Mouse (Mus musculus): ENCODE results near the gene Snrpa. TPM values are rescaled to one million over a fixed set of nuclear protein-coding genes. Genes with fewer than 3 reads are reported as not detected.

Gene Snrpa
- polyA plus RNA-seq, 1 experiment: 176 TPM

GRCm38 (mm10) chr7:27230781-27231180, 34.7 kb upstream of the Snrpa start:
- Histone ChIP-seq H3K4me3 (ENCODE audit: insufficient read depth, low read length) (no peak overlapping the region), H3K4me1 (ENCODE audit: control insufficient read depth, insufficient read depth, low read length) (peaks cover 3% of the 10 kb centered on the region), H3K27ac (ENCODE audit: insufficient read depth, low read length) (no peak overlapping the region)
- no peak for TF ChIP-seq POLR2A (IDR thresholded peaks at IDR 0.05; ENCODE audit: extremely low read depth, insufficient read depth, low read length)

GRCm38 (mm10) chr7:27228865-27229264, 32.8 kb upstream of the Snrpa start:
- H3K27ac ChIP-seq (ENCODE audit: insufficient read depth, low read length): peak overlapping the region; percentile 55

GRCm38 (mm10) chr7:27228281-27228821, 32.3 kb upstream of the Snrpa start, which contains the start of gene Itpkc:
TSS of gene Itpkc (minus strand) at chr7:27228661.
- Histone ChIP-seq H3K4me1 (ENCODE audit: control insufficient read depth, insufficient read depth, low read length) (peaks cover 9% of the 10 kb centered on the region), H3K27ac (ENCODE audit: insufficient read depth, low read length) (peak within 1 kb of the TSS; percentile 63)
- TF ChIP-seq POLR2A (IDR thresholded peaks at IDR 0.05; ENCODE audit: extremely low read depth, insufficient read depth, low read length): peak; percentile 93
- TF ChIP-seq CTCF (IDR thresholded peaks at IDR 0.05; ENCODE audit: extremely low read depth, insufficient read depth, low read length): no peak

More at GRCm38 (mm10) chr7:27228865-27229264, 32.8 kb upstream of the Snrpa start:
- Histone ChIP-seq H3K4me1 (ENCODE audit: control insufficient read depth, insufficient read depth, low read length) (peaks cover 11% of the 10 kb centered on the region), H3K4me3 (ENCODE audit: insufficient read depth, low read length) (peak overlapping the region; percentile 41)
- TF ChIP-seq CTCF (IDR thresholded peaks at IDR 0.05; ENCODE audit: extremely low read depth, insufficient read depth, low read length) (no peak), POLR2A (IDR thresholded peaks at IDR 0.05; ENCODE audit: extremely low read depth, insufficient read depth, low read length) (no peak)

GRCm38 (mm10) chr7:27227676-27228075, 31.6 kb upstream of the Snrpa start:
- Histone ChIP-seq H3K4me3 (ENCODE audit: insufficient read depth, low read length) (peak overlapping the region; percentile 41), H3K4me1 (ENCODE audit: control insufficient read depth, insufficient read depth, low read length) (peaks cover 9% of the 10 kb centered on the region), H3K27ac (ENCODE audit: insufficient read depth, low read length) (peak overlapping the region; percentile 63; the same call in 1 of the 2 replicates)
- TF ChIP-seq CTCF (IDR thresholded peaks at IDR 0.05; ENCODE audit: extremely low read depth, insufficient read depth, low read length) (no peak), POLR2A (IDR thresholded peaks at IDR 0.05; ENCODE audit: extremely low read depth, insufficient read depth, low read length) (no peak)

More at GRCm38 (mm10) chr7:27228281-27228821, 32.3 kb upstream of the Snrpa start, which contains the start of gene Itpkc:
- peak within 1 kb of the TSS; percentile 41 for H3K4me3 ChIP-seq (ENCODE audit: insufficient read depth, low read length)

- Histone ChIP-seq H3K4me3 (ENCODE audit: insufficient read depth, low read length) (peak overlapping the region; percentile 41), H3K4me1 (ENCODE audit: control insufficient read depth, insufficient read depth, low read length) (peaks cover 9% of the 10 kb centered on the region), H3K27ac (ENCODE audit: insufficient read depth, low read length) (no peak overlapping the region)
- no peak for TF ChIP-seq POLR2A (IDR thresholded peaks at IDR 0.05; ENCODE audit: extremely low read depth, insufficient read depth, low read length)
These were observed 31.2 kb upstream of the Snrpa start for GRCm38 (mm10) chr7:27227276-27227675.

GRCm38 (mm10) chr7:27224877-27225575, 29.0 kb upstream of the Snrpa start:
- peaks cover 9% of the 10 kb centered on the region for H3K4me1 ChIP-seq (ENCODE audit: control insufficient read depth, insufficient read depth, low read length)
- TF ChIP-seq POLR2A (IDR thresholded peaks at IDR 0.05; ENCODE audit: extremely low read depth, insufficient read depth, low read length) (no peak), CTCF (IDR thresholded peaks at IDR 0.05; ENCODE audit: extremely low read depth, insufficient read depth, low read length) (no peak)
- no peak overlapping the region for H3K27ac ChIP-seq (ENCODE audit: insufficient read depth, low read length)
- peak overlapping the region; percentile 27 for H3K4me3 ChIP-seq (ENCODE audit: insufficient read depth, low read length)

- H3K4me1 ChIP-seq (ENCODE audit: control insufficient read depth, insufficient read depth, low read length): peaks cover 9% of the 10 kb centered on the region
- H3K4me3 ChIP-seq (ENCODE audit: insufficient read depth, low read length): no peak overlapping the region
- TF ChIP-seq CTCF (IDR thresholded peaks at IDR 0.05; ENCODE audit: extremely low read depth, insufficient read depth, low read length) (no peak), POLR2A (IDR thresholded peaks at IDR 0.05; ENCODE audit: extremely low read depth, insufficient read depth, low read length) (no peak)
- H3K27ac ChIP-seq (ENCODE audit: insufficient read depth, low read length): no peak overlapping the region
These were observed 26.5 kb upstream of the Snrpa start for GRCm38 (mm10) chr7:27222538-27222937.

- no peak for TF ChIP-seq POLR2A (IDR thresholded peaks at IDR 0.05; ENCODE audit: extremely low read depth, insufficient read depth, low read length)
- H3K4me1 ChIP-seq (ENCODE audit: control insufficient read depth, insufficient read depth, low read length): peaks cover 9% of the 10 kb centered on the region
- H3K4me3 ChIP-seq (ENCODE audit: insufficient read depth, low read length): no peak overlapping the region
- H3K27ac ChIP-seq (ENCODE audit: insufficient read depth, low read length): no peak overlapping the region
These were observed 25.9 kb upstream of the Snrpa start for GRCm38 (mm10) chr7:27221939-27222338.

- H3K27ac ChIP-seq (ENCODE audit: insufficient read depth, low read length): no peak overlapping the region
- no peak for TF ChIP-seq POLR2A (IDR thresholded peaks at IDR 0.05; ENCODE audit: extremely low read depth, insufficient read depth, low read length)
- peaks cover 6% of the 10 kb centered on the region for H3K4me1 ChIP-seq (ENCODE audit: control insufficient read depth, insufficient read depth, low read length)
- no peak overlapping the region for H3K4me3 ChIP-seq (ENCODE audit: insufficient read depth, low read length)
These were observed 23.9 kb upstream of the Snrpa start for GRCm38 (mm10) chr7:27219937-27220336.

GRCm38 (mm10) chr7:27218586-27218985, 22.5 kb upstream of the Snrpa start:
- TF ChIP-seq POLR2A (IDR thresholded peaks at IDR 0.05; ENCODE audit: extremely low read depth, insufficient read depth, low read length): no peak
- TF ChIP-seq CTCF (IDR thresholded peaks at IDR 0.05; ENCODE audit: extremely low read depth, insufficient read depth, low read length): no peak
- Histone ChIP-seq H3K4me3 (ENCODE audit: insufficient read depth, low read length) (no peak overlapping the region), H3K4me1 (ENCODE audit: control insufficient read depth, insufficient read depth, low read length) (no peaks in the 10 kb centered on the region), H3K27ac (ENCODE audit: insufficient read depth, low read length) (no peak overlapping the region)
